Mouse (Mus musculus): Measurements from ENCODE around the gene Pik3r6. TPM values are rescaled to one million over a fixed set of nuclear protein-coding genes. Genes with fewer than 3 reads are reported as not detected.

Gene Pik3r6
- polyA plus RNA-seq, 1 experiment, result 30.1 TPM

DNA sequence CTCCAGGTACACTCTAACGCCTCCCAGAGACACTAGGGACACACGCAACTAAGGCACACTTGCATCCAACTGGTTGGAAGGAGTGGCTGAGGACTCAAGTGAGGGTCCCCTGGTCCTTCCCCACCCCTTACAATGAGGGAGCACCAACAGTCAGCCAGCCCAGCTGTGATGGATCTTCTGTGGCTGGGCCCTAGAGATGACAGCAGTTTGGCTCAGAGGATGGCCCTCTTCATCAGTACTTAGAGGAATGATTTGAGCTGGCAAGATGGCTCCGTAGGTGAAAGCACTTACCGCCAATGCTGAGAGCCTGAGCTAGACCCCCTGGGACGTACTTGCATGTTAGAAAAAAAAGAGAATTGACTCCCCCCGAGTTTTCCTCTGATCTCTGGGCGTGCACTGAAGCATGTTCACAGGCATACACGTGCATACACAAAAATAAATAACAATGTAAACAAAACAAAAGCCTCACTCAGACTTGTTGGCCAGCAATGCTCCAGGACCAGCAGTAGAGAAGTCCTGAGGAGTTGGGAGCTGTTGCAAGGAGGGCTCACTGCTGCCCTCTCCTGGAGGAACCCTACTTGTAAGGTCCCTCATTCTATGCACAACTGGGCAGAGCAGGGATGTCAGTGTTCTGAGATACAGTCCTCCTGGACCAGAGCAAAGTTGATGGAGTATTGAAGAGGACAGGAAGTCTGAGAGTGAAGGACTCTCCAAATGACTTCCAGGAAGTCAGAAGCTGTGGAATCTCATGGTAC is 86.4 kb downstream of the Pik3r6 start:
- TF ChIP-seq POLR2A (IDR thresholded peaks at IDR 0.05; ENCODE audit: borderline replicate concordance, low read depth, low read length) (no peak), CTCF (IDR thresholded peaks at IDR 0.05; ENCODE audit: low read depth, low read length) (peak; percentile 65; the same call in 1 of the 2 replicates)
- Histone ChIP-seq H3K4me3 (ENCODE audit: insufficient read depth, low read length) (no peak overlapping the region), H3K27ac (ENCODE audit: insufficient read depth, low read depth, low read length) (no peak overlapping the region), H3K4me1 (ENCODE audit: control insufficient read depth, insufficient read depth, low read length) (no peaks in the 10 kb centered on the region)

DNA sequence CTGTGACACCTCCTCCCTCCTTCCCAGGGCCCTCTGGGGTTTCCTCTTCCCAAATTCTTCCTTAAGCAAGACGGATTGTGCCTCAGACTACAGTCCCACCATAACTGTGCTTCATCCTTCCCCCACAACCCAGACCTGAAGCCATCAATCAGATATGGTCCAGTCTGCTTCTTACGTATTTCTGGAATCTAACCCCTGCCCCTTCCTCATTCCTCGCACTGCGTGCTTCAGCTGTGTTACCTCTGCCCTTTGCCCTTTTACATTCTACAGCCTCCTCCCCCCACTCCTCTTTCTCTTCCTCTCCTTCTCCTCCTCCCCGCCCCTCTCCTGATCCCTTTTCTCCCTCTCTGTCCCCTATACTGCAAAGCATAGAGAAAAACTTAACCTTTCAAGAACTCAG is 88.9 kb downstream of the Pik3r6 start:
- Histone ChIP-seq H3K27ac (ENCODE audit: insufficient read depth, low read depth, low read length) (no peak overlapping the region), H3K4me1 (ENCODE audit: control insufficient read depth, insufficient read depth, low read length) (no peaks in the 10 kb centered on the region), H3K4me3 (ENCODE audit: insufficient read depth, low read length) (no peak overlapping the region)
- no peak for TF ChIP-seq CTCF (IDR thresholded peaks at IDR 0.05; ENCODE audit: low read depth, low read length)
- no peak for TF ChIP-seq POLR2A (IDR thresholded peaks at IDR 0.05; ENCODE audit: borderline replicate concordance, low read depth, low read length)

DNA sequence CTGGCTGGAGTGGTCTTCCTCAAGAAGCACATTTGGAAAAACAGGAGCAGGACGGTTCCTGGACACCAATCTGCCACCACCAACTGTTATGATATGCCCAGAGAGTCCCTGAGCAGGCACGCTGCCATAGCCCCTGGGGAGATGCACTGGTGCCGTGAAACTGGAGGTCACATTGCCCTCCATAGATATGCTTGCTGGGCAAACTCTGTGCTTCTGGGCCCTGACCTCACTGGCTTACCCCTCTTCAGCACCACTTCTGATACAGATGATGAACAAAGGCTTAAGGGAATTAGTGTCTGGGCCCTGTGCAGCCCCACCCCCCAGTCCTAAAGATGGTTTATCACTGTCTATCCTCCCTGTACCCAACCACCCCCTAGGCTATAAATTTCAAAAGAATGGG is 90.4 kb downstream of the Pik3r6 start:
- peaks cover 5% of the 10 kb centered on the region for H3K4me1 ChIP-seq (ENCODE audit: control insufficient read depth, insufficient read depth, low read length)

DNA sequence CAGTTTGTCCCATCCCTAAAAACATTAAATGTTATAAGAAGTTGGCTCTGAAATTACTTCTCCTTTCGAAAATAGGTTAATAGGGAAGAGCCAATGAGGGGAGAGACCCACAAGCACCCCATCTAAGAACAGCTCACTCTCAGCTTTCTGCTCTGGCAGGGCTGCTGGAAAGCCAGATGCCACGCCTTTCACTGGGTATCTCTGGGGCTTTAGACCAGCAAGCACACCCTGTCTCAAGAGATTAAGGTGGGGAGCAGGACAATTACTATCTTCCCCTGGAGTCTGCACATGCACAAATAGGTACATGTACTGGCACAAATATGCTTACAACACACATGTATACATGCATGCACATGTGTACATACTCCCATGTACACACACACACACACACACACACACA is 95.1 kb downstream of the Pik3r6 start:
- Histone ChIP-seq H3K27ac (ENCODE audit: insufficient read depth, low read depth, low read length) (no peak overlapping the region), H3K4me1 (ENCODE audit: control insufficient read depth, insufficient read depth, low read length) (peaks cover 16% of the 10 kb centered on the region), H3K4me3 (ENCODE audit: insufficient read depth, low read length) (no peak overlapping the region)
- TF ChIP-seq POLR2A (IDR thresholded peaks at IDR 0.05; ENCODE audit: borderline replicate concordance, low read depth, low read length) (no peak), CTCF (IDR thresholded peaks at IDR 0.05; ENCODE audit: low read depth, low read length) (no peak)

More for the DNA sequence above, 90.4 kb downstream of the Pik3r6 start:
- H3K4me3 ChIP-seq (ENCODE audit: insufficient read depth, low read length), result no peak overlapping the region
- no peak for TF ChIP-seq POLR2A (IDR thresholded peaks at IDR 0.05; ENCODE audit: borderline replicate concordance, low read depth, low read length)
- no peak overlapping the region for H3K27ac ChIP-seq (ENCODE audit: insufficient read depth, low read depth, low read length)

DNA sequence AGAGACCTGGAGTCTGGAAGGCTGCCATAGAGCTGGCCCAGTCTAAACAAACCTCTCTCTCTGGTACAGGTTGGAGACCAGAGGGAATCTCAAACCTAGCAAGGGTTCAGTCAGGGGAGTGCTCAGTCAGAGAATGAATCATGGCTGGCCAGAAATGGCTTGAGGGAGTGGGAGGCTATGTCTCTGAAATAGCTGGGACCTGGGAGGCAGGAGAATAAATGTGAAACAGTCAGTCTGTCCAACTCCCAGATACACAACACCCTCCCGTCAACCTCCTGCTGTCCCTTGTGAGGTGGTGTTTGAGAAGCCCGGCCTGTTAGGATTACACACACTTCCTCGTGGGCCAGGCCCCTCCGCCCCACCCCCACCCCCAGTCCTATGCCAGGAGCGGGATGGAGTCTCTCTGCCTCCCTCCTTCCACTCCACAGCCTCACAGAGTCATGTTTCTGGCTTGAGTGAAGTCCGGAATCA is 97.8 kb downstream of the Pik3r6 start:
- H3K27ac ChIP-seq (ENCODE audit: insufficient read depth, low read depth, low read length), result no peak overlapping the region

DNA sequence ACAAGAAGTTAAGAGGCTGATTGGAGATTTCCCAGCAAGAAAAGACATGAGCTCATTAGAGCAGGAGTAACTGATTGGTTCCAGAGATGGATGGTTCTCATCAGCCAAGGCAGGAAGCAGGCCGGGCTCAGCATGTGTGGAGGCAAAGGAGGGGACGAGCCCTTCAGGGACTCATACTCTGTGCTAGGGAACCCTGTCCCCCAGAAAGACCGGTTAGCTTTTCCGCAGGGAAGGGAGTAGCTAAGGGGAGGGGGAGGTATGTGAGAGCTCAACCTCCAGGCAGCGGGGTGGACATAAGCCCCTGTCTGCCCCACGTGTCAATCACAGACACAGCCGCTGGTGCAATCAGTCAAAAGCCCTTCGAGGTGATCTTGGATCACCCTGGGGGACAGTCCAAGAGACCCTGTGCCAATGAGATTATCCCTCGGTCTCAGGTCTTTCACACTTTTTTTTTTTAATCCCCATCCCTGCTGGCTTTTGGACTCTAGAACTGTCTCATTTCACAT is 98.7 kb downstream of the Pik3r6 start:
- TF ChIP-seq CTCF (IDR thresholded peaks at IDR 0.05; ENCODE audit: low read depth, low read length) (no peak), POLR2A (IDR thresholded peaks at IDR 0.05; ENCODE audit: borderline replicate concordance, low read depth, low read length) (no peak)
- no peak overlapping the region for H3K4me3 ChIP-seq (ENCODE audit: insufficient read depth, low read length)
- peaks cover 16% of the 10 kb centered on the region for H3K4me1 ChIP-seq (ENCODE audit: control insufficient read depth, insufficient read depth, low read length)
- no peak overlapping the region for H3K27ac ChIP-seq (ENCODE audit: insufficient read depth, low read depth, low read length)

More for the DNA sequence above, 97.8 kb downstream of the Pik3r6 start:
- Histone ChIP-seq H3K4me3 (ENCODE audit: insufficient read depth, low read length) (no peak overlapping the region), H3K4me1 (ENCODE audit: control insufficient read depth, insufficient read depth, low read length) (peaks cover 16% of the 10 kb centered on the region)
- TF ChIP-seq CTCF (IDR thresholded peaks at IDR 0.05; ENCODE audit: low read depth, low read length) (no peak), POLR2A (IDR thresholded peaks at IDR 0.05; ENCODE audit: borderline replicate concordance, low read depth, low read length) (no peak)

Other genes with a start within 250 kb of the Pik3r6 start
- gene Ntn1, start 102.2 kb upstream of the Pik3r6 start, polyA plus RNA-seq (2012; ENCODE audit: insufficient read depth, insufficient read length, missing spikeins), result 0.09 TPM in 1 of 2 replicates, not detected in the other
- 120 and 122 TPM in 2 replicates for gene Pik3r5, start 70.9 kb upstream of the Pik3r6 start, polyA plus RNA-seq (2012; ENCODE audit: insufficient read depth, insufficient read length, missing spikeins)
- 0.35 and 1.2 TPM in 2 replicates for gene Mfsd6l, start 53.2 kb downstream of the Pik3r6 start, polyA plus RNA-seq (2012; ENCODE audit: insufficient read depth, insufficient read length, missing spikeins)
- not detected in 2 replicates for gene Ccdc42, start 84.0 kb downstream of the Pik3r6 start, polyA plus RNA-seq (2012; ENCODE audit: insufficient read depth, insufficient read length, missing spikeins)
- 0.75 and 1.4 TPM in 2 replicates for gene Myh10, start 188.5 kb downstream of the Pik3r6 start, polyA plus RNA-seq (2012; ENCODE audit: insufficient read depth, insufficient read length, missing spikeins)